Mouse (Mus musculus): Measurements from ENCODE around the gene Mogat2.
A peak's percentile ranks its signal among the peaks of the same experiment; 100 is the strongest.

Mogat2 gene

DNA sequence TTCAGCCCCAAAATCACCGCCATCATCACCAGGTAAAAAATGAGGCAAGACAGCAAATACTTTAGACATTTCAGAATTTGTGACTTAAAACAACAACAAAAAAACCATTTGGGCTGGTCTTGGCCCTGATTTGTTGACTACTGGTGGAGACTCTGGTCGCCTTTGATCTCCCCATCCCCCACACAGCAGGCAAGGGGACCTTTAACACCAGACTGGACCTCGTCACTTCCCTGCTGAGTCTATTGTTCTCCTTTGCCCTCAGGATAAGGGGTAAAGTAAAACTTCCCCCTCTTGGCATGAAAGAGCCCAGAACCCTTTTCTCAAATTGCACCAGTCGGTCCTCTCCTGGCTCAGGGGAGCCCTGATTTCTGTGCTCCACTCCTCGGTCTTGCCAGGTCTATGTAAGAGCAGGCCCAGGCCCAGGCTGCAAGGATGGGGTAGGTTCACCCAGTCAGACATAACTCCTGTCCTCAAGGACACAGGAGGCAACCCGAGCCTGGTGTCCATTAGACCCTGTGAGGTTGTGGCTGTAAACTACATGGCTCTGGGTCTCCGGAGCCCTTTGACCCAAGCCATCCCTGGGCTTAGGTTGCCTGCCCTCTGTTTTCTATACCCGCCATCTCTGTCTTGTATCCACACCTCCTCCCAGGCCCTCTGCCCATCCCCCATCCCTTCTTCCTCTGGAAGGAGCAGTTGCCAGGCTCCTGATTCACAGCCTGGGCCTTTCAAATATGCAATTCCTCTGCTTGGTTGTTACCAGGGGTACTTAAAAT is 1.3 kb downstream of the Mogat2 start:
- no peak for DNase-seq (ENCODE audit: inconsistent age in 2 of 2, low spot score in 1 of 2)

DNA sequence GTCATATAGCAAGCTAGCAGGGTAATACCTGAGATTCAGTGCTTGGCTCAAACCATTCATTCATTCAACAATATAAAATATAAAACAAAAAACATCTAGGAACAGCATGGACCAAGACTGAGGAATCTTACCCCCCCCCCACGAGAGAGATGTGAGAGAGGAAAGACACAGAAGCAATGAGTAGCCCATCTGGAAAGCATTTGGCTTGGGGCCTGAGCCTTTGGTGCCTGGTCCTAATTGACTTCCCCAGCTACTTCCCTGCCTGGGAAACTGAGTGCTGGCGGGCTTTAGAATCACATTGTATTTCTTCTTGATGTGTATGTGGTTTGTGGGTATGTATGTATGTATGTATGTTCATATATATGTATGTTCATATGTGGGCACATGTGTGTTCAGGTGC is 2.8 kb downstream of the Mogat2 start:
- DNase-seq (ENCODE audit: inconsistent age in 2 of 2, low spot score in 1 of 2) = no peak

DNA sequence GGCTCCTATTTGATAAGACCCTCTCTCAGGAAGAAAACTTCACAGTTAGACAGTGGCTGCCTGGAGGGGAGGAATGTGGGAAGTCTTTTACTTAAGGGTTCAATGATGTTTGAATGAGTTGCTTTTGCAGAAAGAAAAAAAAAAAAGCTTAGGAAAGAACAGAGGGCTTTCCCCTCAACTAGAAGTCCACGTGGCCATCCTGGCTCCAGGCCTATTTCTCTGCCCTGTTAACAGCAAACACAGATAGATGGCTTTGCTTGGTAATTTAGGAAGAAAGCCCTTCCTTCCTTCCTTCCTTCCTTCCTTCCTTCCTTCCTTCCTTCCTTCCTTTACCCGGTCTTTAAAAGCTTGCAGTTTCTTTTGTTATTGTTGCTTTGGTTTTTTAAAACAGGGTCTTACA is 3.5 kb downstream of the Mogat2 start:
- DNase-seq (ENCODE audit: inconsistent age in 2 of 2, low spot score in 1 of 2) = no peak

DNA sequence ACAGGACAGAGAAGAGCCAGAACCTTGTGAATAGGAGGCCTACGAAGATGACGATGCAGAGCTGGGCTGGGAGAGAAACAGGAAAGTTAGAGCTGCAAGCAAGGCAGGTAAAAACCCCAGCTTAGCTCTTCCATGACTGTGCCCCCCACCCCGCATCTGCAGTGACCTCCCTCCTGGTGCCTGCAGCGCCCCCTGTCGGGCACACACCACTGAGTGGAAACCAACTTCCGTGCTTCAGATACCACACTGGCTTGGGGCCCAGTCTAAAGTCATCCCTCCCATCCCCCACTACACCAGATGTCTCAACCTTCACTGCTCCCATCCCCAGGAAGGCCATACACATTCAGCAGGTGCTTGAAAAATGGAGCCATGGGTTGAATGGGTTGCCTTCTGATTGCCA is 5.8 kb downstream of the Mogat2 start:
- DNase-seq (ENCODE audit: inconsistent age in 2 of 2, low spot score in 1 of 2) = no peak

DNA sequence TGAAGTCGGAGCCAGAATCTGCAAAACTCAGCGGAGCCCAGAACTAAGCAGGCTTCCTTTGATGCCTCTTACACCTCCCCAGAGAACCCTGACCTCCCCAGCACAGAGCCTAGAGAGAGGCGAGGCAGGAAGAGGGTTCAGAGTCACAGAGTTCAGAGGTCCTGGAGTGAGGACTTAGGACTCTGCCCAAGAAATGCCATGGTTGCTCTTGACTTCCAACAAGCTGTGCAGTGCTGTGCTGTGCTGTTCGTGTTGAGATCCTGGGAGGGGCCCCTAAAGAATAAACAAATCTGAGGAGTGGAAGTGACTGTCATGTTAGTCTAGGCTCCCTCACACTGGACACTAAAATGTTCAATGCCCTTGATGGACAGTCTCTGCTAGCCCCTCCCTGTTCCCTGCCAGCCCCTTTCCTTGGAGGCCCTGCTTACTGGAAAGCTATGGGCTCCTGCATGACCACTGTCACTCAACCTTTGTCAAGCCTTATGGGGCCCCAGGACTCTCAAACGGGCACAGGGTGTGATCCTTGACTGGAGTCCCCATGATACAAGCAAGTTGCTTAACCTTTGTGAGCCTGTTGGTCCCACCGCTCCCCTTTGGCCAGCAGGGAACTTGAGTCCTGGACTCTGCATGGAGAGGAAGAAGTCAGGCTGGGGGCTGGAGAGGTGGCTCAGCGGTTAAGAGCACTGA is 8.2 kb downstream of the Mogat2 start:
- DNase-seq (ENCODE audit: inconsistent age in 2 of 2, low spot score in 1 of 2) = no peak

DNA sequence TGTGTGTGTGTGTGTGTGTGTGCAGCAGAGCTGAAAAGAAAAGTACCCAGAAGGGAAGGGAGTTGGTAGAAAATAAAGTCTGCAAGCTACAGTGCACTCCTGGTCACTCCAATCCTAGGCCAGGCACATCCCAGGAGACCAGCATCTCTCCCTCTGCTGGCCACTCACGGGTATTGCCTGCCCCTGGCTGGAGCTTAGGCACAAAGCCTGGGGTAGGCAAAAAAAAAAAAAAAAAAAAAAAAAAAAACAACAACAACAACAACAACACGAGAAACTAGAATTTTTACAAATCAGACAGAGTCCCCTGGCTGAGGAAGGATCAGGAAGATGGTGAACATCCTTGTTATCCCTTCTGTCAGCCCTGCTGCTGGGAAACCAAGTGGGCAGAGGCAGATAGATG is 9.0 kb downstream of the Mogat2 start:
- peak; percentile 56 to 79 for DNase-seq (ENCODE audit: inconsistent age in 2 of 2, low spot score in 1 of 2)

DNA sequence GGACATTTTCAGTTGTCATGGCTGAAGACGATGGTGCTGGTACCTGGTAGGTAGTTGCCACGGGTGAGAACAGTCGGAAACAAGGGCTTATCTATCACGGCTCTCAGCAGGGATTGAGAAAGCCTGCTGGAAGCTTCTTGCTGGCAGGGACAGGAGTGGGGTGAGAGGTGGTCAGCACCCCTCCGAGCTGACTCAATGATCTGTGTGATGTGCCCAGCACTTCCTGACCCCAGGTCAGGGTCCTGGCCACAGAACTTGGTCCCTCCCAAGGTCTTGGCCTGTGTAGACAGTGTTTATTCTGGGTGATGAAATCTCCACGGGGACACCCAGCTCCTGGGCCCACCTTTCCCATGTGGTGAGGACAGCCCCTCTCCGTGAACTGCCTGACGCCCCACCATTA is 9.6 kb downstream of the Mogat2 start:
- DNase-seq (ENCODE audit: inconsistent age in 2 of 2, low spot score in 1 of 2) = peak in 1 of 2 experiments; percentile 56

DNA sequence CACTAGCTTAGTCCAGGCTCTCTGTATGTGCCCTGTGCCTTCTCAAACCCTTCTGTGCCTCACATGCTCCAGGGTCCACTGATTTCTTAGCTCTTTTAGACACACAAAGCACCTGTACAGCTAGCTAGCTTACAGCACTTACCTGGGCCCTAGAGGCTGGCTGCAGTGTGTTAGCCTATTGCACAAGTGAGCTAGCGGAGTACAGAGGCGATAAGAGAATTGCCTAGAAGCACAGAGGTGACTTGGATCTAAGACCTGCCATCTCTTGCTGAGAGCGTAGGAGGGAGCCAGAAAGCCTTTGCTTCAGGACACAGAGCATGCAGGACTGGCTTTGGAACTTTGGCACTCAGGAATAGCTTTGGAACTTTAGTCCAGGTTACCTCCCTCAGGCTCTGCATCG is 11.2 kb downstream of the Mogat2 start:
- no peak for DNase-seq (ENCODE audit: inconsistent age in 2 of 2, low spot score in 1 of 2)

DNA sequence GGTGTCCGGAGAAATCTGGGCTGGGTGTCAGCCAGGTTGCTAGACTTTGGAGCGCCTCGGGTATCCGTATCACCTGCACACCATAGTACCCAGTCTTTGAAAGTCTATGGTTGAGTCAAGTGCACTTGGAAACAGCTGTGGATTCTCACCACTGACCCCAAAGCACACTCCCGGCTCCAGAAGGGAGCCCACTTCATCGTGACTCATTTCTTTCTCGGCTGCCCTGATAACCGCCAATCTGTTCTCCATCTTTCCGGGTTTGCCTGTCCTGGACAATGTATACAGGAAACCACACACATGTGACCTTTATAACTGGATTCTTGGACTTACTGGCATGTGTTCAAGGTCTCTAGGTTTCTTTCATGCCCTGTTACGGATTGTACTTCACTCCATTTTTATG is 11.8 kb downstream of the Mogat2 start:
- no peak for DNase-seq (ENCODE audit: inconsistent age in 2 of 2, low spot score in 1 of 2)

DNA sequence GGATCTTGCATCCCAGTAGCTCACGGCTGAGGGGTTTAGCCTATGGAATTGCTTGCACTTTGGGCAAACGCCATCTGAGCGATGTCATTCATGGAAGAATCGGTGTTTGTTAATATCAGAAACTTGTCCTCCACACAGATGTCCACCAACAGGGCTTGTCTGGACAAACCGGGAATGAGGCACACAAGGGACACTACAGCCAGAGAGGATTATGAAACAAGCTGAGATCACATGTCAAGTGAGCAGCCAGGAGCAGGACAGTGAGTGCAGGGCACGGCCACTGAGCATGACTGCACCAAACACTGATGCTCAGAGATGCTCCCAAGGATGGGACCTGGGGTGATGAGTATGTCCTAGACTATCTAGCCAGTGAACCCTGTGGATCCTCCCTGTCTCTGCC is 13.0 kb downstream of the Mogat2 start:
- peak in 1 of 2 experiments; percentile 58 for DNase-seq (ENCODE audit: inconsistent age in 2 of 2, low spot score in 1 of 2)

DNA sequence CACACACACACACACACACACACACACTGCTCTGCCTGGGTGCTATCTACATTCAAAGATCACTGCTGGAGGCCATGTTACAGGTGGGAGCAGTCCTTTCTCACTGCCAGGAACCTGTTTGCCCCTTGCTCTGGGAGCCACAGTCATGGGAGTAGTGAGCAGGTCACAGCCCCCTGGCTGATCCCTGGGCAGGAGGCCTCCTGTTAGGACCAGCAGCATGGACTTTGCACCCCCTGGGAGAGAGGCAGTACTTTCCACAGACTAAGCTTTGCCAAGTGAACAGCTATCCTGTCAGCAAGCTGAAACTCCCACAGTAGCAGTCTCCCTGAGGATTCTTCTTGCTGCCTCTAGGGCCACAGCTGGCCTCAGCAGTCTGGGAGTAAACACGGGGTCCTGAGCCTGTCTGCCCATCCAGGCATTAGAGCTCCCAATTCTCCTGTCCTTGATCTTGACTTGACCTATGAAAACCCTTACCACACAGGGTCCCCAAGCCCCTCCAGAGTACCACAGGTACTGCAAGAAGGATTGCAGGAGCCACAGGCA is 13.7 kb downstream of the Mogat2 start:
- peak in 1 of 2 experiments; percentile 45 for DNase-seq (ENCODE audit: inconsistent age in 2 of 2, low spot score in 1 of 2)

DNA sequence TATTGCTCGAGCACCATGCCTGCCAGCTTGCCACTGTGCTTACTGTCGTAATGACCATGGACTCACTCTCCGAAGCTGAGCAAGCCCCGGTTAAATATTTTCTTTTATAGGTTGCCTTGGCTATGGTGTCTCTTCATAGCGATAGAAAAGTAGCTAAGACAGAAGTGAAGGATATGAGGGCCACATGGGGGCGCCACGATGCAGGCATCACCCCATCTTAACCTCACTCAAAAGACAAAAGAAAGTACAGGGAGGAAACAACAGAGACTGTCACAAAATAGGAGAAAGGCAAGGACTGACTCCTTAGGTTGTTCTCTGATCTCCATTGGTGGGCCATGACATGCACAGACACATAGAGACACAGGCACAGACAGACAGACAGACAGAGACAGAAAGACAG is 14.2 kb downstream of the Mogat2 start:
- DNase-seq (ENCODE audit: inconsistent age in 2 of 2, low spot score in 1 of 2) = peak in 1 of 2 experiments; percentile 35

DNA sequence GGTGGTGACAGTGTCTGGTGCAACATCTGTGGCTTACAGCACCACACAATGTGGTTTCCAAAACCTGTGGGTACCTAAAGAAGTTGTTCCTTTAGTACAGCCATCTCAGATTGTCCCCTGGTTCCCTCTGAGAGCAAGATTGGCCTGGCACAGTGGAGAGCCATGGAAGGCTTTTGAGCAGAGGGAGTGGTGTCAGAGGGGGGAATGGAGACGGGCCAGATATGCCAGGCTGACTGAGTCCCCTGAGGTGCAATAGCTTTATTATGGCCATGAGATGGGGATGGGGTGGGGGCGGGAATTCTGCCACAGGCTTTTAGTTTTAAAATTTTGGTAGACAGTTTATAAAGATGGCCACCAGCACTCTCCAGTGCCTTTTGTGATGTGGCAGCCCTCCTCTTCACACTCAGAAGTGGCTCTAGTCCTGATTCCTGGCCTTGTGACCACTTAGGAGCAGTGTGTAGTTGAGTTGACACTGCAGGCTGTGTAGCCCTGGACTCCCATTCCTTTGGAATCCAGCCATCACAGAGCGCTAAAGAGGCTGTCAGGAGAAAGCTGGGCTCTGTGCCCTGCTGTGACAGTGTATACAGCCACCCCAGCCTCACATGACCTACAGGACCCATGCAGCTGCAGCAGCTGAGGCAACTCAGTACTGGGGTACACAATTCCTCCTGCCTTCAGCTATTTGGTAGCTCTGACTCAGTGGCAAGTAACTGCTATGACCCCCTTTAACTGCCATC is 20.9 kb downstream of the Mogat2 start:
- DNase-seq (ENCODE audit: inconsistent age in 2 of 2, low spot score in 1 of 2) = peak in 1 of 2 experiments; percentile 64

DNA sequence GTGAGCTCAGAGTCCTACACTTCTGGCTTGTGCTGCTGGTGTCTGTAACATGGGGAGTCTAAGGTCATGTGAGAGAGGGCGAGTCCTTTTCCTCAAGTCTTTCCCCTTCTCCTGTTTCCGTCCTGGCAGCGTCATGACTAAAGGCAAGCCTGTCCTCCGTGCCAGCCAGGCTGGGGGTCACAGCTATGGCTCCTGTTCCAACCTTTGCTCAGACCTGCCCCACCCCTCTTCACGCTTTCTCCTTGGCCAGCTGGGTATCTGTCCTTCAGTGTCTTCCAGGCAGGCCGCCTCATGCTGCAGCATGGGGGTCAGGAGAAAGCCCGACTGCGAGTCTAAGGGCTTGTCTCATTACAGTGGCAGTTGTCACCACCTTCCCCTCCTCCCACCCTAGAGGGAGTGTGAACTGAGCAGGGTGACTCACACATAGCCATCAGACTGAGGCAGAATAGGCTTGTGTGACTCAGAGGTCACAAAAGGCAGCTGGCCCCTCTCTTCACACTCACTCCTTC is 23.0 kb downstream of the Mogat2 start:
- peak; percentile 76 to 88 for DNase-seq (ENCODE audit: inconsistent age in 2 of 2, low spot score in 1 of 2)

DNA sequence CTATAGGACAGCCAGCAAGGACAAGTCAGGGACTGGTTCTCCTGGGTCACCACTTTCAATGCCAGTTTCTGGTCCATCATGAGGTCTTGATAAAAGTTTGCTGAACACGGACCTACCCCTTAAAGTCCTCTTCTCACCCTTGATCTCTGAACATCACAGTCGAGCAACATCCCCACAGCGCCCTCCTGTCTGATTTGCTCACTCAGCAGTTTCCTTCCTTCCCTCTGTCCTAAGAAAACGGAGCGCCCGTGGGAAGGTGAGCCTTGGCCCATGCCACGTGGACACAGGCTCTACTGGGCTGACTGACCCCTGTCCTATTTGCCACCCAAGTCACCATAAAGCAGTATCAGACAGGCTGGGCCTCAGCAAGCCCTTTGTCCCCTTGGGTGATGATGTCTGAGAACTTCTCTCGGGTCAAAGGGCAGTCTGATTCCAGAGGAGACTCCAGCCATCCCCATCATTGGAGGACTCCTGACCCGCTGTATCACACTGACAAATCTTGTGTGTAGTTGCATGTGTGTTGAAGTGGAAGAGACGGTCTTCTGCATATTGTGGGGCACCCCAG is 23.7 kb downstream of the Mogat2 start:
- DNase-seq (ENCODE audit: inconsistent age in 2 of 2, low spot score in 1 of 2) = no peak

DNA sequence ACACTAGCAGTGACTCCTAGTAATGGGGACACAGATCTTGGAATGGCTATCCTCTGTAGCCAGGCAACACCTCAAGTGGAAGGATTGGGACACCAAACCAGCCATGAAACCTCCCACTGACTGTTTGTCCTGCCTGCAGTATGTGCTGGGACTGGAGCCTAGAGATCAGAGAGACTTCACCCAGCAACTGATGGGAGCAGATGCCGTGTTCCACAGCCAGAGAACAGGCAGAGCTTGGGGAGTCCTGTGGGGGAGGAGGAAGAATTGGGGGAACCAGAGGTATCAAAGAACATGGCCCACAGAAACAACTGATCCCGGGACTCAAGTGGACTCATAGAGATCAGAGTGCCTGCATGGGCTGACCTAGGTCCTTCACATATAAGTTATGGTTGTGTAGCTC is 24.7 kb downstream of the Mogat2 start:
- DNase-seq (ENCODE audit: inconsistent age in 2 of 2, low spot score in 1 of 2) = no peak

DNA sequence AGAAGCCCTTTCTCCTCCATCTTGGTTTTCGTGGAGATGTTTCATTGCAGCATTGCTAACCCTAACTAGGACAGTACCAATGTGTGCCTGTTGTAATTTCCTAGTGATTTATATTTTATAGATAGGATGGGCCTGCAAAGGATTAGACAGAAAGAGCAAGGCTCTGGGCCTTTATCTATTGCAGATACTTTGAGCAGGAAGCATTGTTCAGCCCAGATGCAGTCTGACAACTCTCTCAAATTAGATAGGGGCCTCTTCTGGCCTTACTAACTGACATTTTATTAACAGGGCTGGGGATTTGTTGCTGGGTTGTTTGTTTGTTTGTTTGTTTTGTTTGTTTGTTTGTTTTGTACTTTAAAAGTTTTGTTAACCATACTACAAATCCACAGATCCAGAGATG is 25.4 kb downstream of the Mogat2 start:
- DNase-seq (ENCODE audit: inconsistent age in 2 of 2, low spot score in 1 of 2) = no peak

DNA sequence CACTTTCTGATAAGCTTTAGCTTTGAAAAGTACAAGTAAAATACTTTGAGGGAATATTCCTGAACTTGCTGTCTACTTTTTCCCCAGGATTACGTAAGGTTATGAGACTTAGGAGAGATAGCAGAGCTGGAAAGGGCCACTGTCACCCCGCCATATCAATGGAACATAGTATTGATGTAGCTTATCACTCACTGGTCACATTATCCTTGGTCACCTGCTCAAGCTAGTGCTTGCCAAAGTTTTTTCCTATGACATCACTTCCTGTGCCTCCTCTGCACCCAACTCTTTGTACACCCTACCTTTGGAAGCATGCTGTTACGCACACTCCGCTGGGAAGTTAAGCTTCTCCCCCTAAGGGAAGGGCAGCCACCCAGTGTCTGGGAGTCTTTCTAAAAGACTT is 29.7 kb downstream of the Mogat2 start:
- DNase-seq (ENCODE audit: inconsistent age in 2 of 2, low spot score in 1 of 2) = no peak

DNA sequence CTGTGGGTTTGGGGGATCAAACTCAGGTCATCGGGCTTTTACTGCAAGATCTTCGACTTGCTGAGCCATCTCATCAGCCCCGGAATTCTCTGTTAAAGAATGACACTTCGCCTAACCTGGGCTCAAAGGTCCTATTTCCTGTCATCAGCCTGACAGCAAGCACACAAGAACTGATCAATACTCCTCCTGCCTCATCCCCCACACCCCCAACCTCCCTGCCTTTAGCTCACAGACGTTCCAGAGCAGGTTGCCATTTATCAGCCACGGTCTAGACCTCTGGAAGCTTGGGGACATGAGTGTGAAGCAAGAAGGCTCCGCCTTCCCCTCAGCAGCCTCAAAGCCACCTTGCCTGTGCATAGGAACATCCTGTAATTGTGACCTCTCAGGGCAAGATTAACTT is 32.1 kb downstream of the Mogat2 start:
- no peak for DNase-seq (ENCODE audit: inconsistent age in 2 of 2, low spot score in 1 of 2)

DNA sequence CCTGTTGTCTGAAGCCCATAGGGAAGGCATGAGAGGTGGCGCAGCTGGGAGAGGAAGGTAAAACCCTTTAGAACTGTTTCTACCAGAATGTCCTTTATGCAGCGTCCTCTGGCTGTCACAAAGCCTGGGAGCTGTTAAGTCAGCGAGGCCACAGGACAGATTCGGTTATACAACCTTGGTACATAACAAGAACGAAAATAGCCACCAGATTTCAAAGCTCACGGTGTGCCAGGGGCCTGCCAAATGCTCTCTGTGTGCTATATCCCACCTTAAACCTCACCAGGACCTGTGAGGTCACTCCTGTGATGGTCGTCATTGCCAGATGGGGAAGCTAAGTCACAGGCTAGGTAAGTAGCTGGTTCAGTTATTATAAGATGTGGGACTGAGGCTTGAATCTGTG is 36.3 kb downstream of the Mogat2 start:
- peak; percentile 55 to 77 for DNase-seq (ENCODE audit: inconsistent age in 2 of 2, low spot score in 1 of 2)

DNA sequence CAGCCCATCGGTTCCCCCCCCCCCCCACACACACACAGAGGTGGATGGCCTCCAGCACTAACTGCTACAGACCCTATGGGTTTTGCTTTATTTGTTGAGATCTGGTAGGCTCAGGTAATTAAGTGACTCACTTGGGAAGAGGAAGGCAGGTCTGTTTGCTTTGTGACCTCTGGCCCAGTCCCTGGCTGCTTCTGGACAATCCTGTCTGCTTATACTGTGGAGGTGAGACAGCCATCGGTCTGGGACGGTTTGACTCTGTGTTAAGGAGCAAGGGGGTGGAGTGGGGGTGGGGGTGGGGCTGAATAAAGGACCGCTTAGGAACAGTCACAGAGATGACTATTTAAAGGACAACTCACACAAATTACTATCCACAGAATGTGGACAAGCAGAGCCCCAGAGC is 38.1 kb downstream of the Mogat2 start:
- peak in 1 of 2 experiments; percentile 42 for DNase-seq (ENCODE audit: inconsistent age in 2 of 2, low spot score in 1 of 2)

All from adrenal gland, adult (tissue).